Mouse (Mus musculus) right cerebral cortex, postnatal 14 days (tissue): ENCODE results near the gene Kpna1.
"Not testable (repeated sequence)": the region's sequence is repeated elsewhere in the genome, so short reads cannot be mapped to it uniquely, and the experiment has no call there.

ENCODE experiments used
- DNase-seq: peaks from one replicate; pipeline ENCODE4 v3.0.0; 2022

Gene Kpna1

DNA sequence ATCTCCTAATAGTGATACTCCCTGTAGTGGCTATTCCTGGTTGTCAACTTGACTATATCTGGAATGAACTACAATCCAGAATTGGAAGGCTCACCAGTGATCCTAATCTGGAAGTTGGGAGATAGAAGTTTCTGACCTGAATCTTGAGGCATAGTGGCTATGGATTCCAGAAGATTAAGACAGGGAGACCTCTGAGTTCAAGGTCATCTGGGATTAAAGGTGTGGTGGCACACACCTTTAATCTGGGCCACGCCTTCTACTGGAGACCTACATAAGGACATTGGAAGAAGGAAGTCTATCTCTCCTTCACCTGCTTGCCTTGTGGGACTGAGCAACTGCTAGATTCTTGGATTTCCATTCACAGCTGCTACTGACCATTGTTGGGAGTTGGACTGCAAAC is at the start of gene Kpna1:
Gene Kpna1 (plus strand): TSS at position 301 of the 400 bp plus-strand sequence.
- not testable (repeated sequence) for DNase-seq

DNA sequence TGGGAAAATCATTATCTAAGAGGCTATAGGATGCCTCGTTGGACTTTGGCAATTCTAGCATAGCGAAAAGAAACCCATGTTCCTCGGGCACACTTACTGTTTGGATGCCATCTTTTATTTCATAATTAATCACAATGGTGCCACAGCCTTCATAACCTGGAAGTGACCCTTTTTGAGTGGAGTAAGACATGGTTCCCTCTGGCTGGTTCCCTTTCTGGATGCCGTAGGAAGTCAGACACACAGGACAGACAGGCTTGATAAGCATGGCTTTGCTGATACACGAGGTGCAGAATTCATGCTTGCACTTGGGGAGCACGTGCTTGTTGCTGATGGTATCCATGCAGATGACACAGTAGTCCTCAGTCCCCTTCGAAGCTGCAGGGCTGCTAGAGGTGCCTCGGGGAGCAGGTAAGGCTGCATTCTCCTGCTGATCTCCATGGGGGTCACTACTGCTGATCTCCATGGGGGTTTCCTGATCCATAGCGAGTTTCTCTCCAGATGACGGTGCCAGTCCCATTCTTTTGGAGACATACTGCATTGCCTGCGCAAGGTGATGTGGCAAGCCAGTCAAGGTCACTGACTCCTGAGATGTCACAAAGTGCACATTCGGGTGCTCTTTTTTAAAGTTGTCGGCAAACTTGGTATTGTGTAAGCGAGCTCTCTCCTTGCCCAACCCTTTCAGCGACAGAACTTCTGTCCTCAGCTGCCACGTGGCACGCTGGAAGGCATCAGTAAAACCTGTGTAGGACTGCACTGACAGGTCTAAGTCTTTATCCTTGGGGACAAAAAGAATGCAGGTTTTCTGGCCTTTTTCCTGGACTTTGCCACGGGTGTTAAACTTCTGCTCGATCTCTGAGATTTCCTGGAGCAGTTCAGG is 46.1 kb upstream of the Kpna1 start:
- DNase-seq: no peak

DNA sequence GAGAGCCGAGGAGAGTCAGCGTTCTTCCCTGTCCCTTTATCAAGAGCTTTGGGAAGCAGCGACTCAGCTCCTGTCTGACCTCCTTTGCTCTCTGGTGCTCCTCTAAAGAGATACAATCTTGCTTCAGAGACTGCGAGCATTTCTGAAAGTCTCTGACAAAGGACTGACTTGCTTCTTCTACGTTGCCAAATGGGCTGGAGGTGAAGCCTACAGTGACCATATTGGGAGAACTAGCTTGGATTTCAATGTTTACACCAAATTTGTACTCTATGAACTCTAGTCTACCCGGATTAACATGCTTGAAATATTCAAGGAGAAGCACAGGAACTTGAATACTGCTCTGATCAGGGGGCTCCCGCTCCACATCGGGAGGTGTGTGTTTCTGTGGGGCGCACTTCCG is 45.4 kb upstream of the Kpna1 start:
- DNase-seq: no peak

DNA sequence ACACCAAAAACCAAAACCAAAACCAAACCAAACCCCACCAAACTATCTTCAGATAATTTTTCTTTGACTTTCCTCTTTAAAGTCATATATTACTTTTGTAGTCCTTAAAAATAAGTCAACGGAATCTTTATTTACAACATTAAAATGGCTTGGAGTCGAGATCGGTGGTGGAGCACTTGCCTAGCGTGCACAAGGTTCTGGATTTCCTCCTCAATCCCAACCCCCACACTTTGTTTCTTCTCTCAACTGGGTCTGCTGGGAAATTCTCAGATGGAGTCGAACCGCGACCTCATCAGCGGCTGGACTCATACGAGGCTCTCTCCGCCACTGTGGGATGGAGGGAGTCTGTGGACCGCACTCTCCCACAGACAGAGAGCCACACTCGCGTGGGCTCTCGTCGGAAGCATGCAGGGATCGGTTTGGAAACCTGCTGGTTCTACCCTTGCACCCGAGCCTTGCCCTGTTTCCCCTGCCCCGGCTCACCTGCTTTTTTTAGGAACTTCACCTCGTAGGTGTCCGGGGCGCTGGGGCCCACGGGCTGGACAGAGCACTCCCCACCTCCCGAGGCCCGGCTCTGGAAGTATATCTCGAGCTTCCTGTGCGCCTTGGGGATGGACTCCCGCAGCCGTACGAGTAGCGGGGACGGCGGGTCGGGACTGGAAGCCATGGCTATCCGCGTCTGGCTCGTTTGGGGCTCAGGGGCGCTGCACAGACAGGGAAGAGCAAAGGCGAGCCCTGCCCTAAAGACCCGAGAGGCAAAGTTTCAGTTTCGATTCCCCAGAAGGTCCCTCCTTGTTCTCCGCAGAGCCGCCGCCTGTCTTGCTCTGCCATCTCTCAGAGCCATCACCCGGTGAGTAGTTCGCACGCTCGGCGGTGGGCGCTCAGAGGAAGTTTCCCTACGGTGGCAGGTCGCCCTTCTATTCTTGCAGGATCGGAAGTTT is 40.1 kb upstream of the Kpna1 start, which contains the start of the genes Parp9 and Dtx3l:
Gene Parp9 (plus strand): TSS at position 260 of the 941 bp plus-strand sequence.
Gene Dtx3l (minus strand): TSS at position 941 of the 941 bp plus-strand sequence.
- peak; percentile 20 for DNase-seq

DNA sequence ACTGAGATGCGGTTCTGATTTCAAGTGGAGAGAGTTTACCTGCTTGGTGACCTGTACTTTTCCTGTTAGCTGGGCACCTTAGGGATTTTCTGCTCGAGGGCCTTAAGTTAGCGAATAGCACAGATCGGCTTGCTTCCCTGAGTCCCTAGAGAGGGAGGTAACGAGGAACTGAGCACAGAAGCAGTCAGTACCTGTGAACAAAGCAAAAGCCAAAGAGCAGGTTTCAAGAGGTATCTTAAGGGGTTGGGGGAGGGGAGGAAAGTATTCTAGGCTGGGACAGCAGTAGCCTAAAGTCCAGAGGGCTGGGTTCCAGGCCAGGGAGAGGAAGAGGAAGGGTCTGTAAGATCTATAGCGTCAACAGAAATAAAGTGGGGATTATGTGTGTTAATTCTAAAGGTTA is 39.3 kb upstream of the Kpna1 start:
- no peak for DNase-seq

GRCm38 (mm10) chr16:35939690-35940089 is 38.9 kb upstream of the Kpna1 start:
- DNase-seq: peak; percentile 67

GRCm38 (mm10) chr16:35941382-35941781 is 37.2 kb upstream of the Kpna1 start:
- DNase-seq: peak; percentile 38

DNA sequence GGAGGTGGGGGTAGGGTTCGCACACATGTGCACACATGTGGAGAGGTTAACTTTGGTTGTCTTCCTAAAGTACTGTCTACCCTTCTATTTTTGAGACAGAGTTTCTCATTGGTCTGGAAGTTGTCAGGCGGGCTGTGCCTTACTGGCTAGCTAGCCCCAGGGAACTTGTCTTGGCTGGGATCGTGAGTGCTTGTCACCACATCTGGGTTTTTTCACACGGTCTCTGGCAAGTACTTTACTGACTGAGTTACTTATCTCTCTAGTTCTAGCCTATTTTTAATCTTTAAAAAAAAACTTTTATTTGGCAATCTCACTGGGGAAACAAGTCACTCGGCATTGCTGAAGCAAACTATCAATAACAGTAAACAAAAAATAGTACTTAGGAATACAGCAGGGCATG is 29.3 kb upstream of the Kpna1 start:
- DNase-seq: no peak

DNA sequence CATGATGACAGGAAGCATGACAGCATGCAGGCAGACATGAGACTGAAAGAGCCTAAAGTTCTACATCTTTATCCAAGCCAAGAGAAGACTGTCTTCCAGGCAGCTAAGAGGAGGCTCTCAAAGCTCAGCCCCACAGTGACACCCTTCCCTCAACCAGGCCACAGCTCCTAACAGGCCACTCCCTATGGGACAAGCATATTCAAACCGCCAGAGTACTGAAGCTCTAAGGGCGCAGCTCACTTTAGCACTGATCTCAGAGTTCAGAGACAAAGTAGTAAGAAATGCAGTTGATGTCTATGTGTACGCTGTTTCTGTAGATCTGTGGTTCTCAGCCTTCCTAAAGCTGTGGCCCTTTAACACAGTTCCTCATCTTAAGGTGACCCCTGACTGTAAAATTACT is 27.3 kb upstream of the Kpna1 start:
- no peak for DNase-seq

GRCm38 (mm10) chr16:35952628-35953130 is 25.9 kb upstream of the Kpna1 start:
- no peak for DNase-seq

DNA sequence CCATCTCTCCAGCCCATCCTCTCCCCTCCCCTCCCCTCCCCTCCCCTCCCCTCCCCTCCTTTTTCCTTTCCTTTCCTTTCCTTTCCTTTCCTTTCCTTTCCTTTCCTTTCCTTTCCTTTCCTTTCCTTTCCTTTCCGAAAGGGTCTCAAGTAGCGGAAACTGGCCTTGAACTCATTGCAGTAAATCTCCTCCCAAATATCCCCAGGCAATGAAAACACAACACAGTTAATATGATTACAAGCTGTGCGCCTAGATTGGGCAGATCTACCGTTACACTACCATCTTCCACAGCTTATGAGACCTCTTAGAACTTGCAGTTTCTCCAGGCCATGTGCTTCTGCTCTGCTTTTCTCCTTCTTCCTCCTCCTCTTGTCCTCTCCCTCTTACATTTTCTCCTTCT is 12.6 kb upstream of the Kpna1 start:
- DNase-seq: not testable (repeated sequence)

DNA sequence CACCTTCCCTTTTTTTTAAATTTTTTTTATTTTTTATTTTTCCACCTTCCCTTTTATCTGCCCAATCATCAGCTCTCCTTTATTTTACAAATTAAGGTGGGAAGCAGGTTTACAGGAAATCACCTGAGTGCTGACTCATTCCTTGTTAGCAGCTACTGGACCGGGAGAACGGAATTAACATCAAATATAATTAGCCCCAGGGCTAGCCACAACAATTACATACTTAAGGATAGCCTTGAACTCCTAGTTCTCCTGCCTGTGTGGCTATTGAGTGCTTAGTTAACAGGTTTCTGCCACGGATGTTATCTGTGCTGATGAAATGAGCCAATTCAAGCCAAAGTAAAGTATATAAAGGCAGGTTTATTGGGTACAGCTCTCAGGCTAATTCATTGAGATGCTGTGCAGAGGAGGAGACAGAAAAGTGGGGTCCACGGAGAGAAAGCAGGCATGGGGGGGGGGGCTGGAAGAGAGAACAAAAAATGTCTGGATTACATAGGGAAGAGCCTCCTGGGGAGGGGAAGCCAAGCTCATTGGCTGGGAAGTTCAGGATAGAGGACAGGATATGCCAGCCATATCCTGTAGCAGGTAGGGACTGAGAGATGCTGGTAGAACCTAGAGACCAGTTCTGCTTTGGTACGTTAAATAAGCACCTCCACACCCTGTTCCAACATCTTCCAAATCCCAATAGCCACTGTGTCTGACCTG is 12.0 kb upstream of the Kpna1 start:
- no peak for DNase-seq

DNA sequence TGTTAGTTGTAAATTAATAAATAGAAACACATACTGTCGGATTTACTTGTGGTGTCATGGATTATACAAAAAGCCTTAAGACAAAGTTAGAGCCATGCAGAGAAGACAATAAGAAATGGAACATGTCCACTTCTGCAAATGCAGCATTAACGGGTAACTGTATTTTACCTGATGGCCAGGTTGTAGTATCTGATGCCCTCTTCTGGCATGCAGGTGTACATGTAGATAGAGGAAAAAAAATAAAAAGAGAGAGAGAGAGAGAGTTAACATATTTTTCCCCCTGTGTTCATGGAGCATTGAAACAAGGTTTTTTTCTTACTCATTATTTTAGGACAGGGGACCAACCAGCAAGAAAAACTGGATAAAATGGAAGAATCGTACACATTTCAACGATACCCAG is 11.2 kb upstream of the Kpna1 start:
- DNase-seq: no peak

- DNase-seq: no peak
Measured at GRCm38 (mm10) chr16:35968149-35968548, 10.4 kb upstream of the Kpna1 start.

DNA sequence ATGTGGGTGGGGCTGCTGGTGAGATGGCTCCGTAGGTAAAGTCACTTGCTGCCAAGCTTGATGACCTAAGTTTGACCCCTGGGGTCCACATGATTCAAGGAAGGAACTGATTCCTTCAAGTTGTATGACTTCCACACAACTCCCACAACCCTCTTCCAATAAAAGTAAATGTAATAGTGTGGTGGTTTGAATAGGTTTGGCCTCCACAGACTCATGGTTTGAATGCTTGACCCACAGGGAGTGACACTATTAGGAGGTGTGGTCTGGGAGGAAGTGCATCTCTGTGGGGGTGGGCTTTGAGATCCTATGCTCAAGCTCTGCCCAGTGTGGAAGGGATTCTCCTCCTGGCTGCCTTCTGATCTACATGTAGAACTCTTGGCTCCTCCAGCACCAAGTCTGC is 4.5 kb upstream of the Kpna1 start:
- DNase-seq: no peak

GRCm38 (mm10) chr16:35981363-35981821 is 2.8 kb downstream of the Kpna1 start:
- DNase-seq: peak; percentile 100

DNA sequence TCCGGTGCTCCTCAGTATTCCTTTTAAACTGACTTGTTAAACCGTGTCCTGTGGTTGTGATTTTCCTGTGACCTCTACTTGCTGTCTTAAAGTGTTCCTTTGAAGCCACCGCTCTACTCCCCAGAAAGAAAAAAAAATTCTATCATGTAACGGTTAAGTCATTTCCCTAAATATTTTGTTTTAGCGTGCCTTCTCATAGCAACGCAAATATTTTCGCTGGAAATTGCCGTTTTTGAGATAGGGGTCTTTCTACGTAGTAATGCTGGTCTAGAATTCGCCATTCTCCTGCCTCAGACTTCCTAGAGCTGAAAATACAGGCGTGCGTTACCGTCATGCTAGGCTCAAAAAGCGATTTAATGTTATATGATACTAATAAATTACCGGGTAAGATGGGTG is 4.0 kb downstream of the Kpna1 start:
- DNase-seq: no peak

GRCm38 (mm10) chr16:35982902-35983516 is 4.5 kb downstream of the Kpna1 start:
- peak; percentile 87 for DNase-seq

DNA sequence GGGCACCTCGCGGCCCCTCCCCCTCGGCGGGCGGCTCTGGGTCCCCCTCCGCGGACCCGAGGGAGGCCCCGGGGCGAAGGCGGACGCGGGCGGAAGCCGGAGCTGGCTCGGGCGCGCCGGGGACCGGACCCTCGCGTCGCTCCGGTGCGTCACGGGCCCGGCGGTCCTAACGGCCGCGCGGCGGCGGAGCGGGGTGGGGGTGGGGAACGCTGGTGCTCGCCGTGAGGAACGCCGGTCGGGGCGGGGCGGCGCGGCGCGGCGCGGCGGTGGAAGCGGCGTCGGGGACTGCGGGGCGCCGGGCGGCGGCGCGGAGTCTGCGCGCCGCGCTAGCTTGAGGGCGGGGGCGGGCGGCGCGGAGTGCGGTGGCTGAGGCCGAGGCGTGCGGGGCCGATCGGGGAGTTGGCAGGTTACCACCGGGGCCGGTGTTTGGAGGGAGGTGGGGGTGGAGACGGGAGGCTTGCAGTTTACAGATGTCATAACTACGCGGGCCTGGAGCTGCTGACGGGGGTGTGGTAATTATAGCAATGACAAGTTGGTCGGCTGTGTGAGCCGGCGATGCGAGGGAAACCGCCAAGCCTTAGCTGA is 5.1 kb downstream of the Kpna1 start:
- peak; percentile 70 for DNase-seq

DNA sequence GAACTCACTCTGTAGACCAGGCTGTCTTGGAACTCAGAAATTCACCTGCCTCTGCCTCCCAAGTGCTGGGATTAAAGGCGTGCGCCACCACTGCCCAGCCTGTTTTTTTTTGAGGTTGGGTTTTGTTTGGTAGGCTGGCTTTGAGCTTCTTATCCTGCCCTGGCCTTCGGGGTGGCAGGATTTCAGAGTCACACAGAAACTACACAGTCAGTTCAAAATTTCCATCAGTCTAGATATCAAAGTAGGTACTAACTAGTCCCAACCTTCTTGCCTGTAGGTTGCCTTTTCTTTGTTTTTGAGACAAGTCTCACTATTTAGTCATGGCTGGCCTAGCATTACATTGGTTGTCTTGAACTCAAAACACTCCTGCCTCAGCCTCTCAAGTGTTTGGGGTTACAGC is 5.9 kb downstream of the Kpna1 start:
- no peak for DNase-seq

DNA sequence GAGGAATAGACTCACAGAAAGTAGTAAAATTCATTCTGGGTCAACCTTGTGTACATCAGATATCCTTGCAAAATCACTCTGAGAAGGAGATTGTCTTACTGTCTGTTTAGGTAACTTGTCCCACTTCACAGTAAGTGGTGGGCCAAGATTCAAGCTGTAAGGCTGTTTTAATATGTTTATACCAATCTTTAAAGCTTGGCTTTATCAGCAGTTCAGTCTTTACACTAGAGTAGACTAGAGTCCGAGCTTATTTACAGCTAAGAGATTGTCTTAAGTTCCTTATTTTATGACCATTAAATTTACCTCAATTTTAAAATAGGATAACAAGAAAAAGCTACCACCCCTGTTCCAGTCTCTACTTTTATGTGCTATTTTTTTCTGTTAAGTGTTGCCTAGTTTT is 9.4 kb downstream of the Kpna1 start:
- DNase-seq: no peak

GRCm38 (mm10) chr16:35992391-35992790 is 13.8 kb downstream of the Kpna1 start:
- DNase-seq: no peak
